Mouse (Mus musculus) kidney, embryonic 16.5 days (tissue): ENCODE data around the gene Foxp4. TPM values are rescaled to one million over a fixed set of nuclear protein-coding genes. Genes with fewer than 3 reads are reported as not detected.

Source experiments
- ATAC-seq: fragments of 200-750 bp; cut with Nextera tagmentation; 2 replicates; pipeline ENCODE4 v1.8.0; 2017; ENCODE audit warnings: moderate TSS enrichment; ENCODE audit not compliant: low FRiP score, low TSS enrichment
- H3K27ac ChIP-seq: fragments of 300-500 bp; sonication (generic); 2 replicates; pipeline ENCODE4 v1.5.1; 2014; ENCODE audit warnings: low read length
- H3K27me3 ChIP-seq: fragments of 300-500 bp; sonication (generic); 2 replicates; pipeline ENCODE4 v1.6.1; 2014; ENCODE audit warnings: low read length, control low read depth, mixed read lengths; ENCODE audit not compliant: insufficient read depth
- H3K36me3 ChIP-seq: fragments of 300-500 bp; sonication (generic); 2 replicates; pipeline ENCODE4 v1.6.1; 2014; ENCODE audit warnings: low read length, control low read depth, mixed read lengths; ENCODE audit not compliant: insufficient read depth
- H3K4me1 ChIP-seq: fragments of 300-500 bp; sonication (generic); 2 replicates; pipeline ENCODE4 v1.6.1; 2014; ENCODE audit warnings: low read length, control low read depth, mixed read lengths; ENCODE audit not compliant: insufficient read depth
- H3K4me2 ChIP-seq: fragments of 300-500 bp; sonication (generic); replicated peaks from 2 replicates; pipeline ENCODE4 v1.6.1; 2014; ENCODE audit warnings: low read depth, low read length
- H3K4me3 ChIP-seq: fragments of 300-500 bp; sonication (generic); 2 replicates; pipeline ENCODE4 v1.5.1; 2014; ENCODE audit warnings: mild to moderate bottlenecking, low read length
- H3K9ac ChIP-seq: fragments of 300-500 bp; sonication (generic); replicated peaks from 2 replicates; pipeline ENCODE4 v1.6.1; 2014; ENCODE audit warnings: low read length
- H3K9me3 ChIP-seq: fragments of 300-500 bp; sonication (generic); 2 replicates; pipeline ENCODE4 v1.6.1; 2016; ENCODE audit warnings: low read length, control low read depth
- WGBS: fragments of 180-500 bp; shearing (Covaris S2); extraction: QIAGEN DNeasy Blood & Tissue Kit; methylation state at CpG from one replicate; pipeline ENCODE4 v1.1.7; 2014; 5-methylcytosine and 5-hydroxymethylcytosine counted together
- polyA plus RNA-seq: library from polyadenylated mRNA; unstranded; fragments of >200 nt; fragmentation: Nextera tagmentation; extraction: Ambion mirVana; gene quantifications from 2 replicates; pipeline ENCODE4 v1.2.1, GENCODE M21; 2015

Gene Foxp4
- polyA plus RNA-seq, 1 experiment from 2014 or later = 8.3 TPM

- Histone ChIP-seq H3K9ac (no peak overlapping the region), H3K9me3 (peaks cover 2% of the 10 kb centered on the region; the same call in 1 of the 2 replicates), H3K4me3 (no peak overlapping the region), H3K4me1 (no peaks in the 10 kb centered on the region), H3K4me2 (no peak overlapping the region), H3K27me3 (no peaks in the 10 kb centered on the region), H3K36me3 (no peaks in the 10 kb centered on the region), H3K27ac (no peak overlapping the region)
- 65% methylated on average over 6 of the region's 6 CpGs for WGBS
- ATAC-seq = no peak
These were observed 76.5 kb downstream of the Foxp4 start for GRCm38 (mm10) chr17:47847985-47848384.

- Histone ChIP-seq H3K4me3 (no peak overlapping the region), H3K9ac (no peak overlapping the region), H3K27ac (no peak overlapping the region), H3K9me3 (peaks cover 2% of the 10 kb centered on the region; the same call in 1 of the 2 replicates), H3K4me1 (peaks cover 7% of the 10 kb centered on the region), H3K4me2 (no peak overlapping the region), H3K36me3 (no peaks in the 10 kb centered on the region), H3K27me3 (no peaks in the 10 kb centered on the region)
- WGBS = 72% methylated on average over 11 of the region's 11 CpGs
- no peak for ATAC-seq
These were observed 78.8 kb downstream of the Foxp4 start for GRCm38 (mm10) chr17:47845609-47846008.

GRCm38 (mm10) chr17:47843465-47843864 is 81.0 kb downstream of the Foxp4 start:
- H3K4me2 ChIP-seq = no peak overlapping the region
- H3K27me3 ChIP-seq = no peaks in the 10 kb centered on the region
- H3K9me3 ChIP-seq = peaks cover 2% of the 10 kb centered on the region; the same call in 1 of the 2 replicates
- peaks cover 7% of the 10 kb centered on the region for H3K4me1 ChIP-seq
- ATAC-seq = no peak
- H3K27ac ChIP-seq = no peak overlapping the region
- H3K4me3 ChIP-seq = no peak overlapping the region
- H3K9ac ChIP-seq = no peak overlapping the region
- 97% methylated on average over 3 of the region's 3 CpGs for WGBS
- no peaks in the 10 kb centered on the region for H3K36me3 ChIP-seq

- no peaks in the 10 kb centered on the region for H3K36me3 ChIP-seq
- 53% methylated on average over 19 of the region's 19 CpGs for WGBS
- no peak overlapping the region for H3K4me3 ChIP-seq
- no peak overlapping the region for H3K4me2 ChIP-seq
- peak; percentile 67 for ATAC-seq
- H3K4me1 ChIP-seq = peaks cover 12% of the 10 kb centered on the region
- peak overlapping the region; percentile 27 for H3K27ac ChIP-seq
- H3K27me3 ChIP-seq = no peaks in the 10 kb centered on the region
- H3K9ac ChIP-seq = no peak overlapping the region
- peaks cover 2% of the 10 kb centered on the region; the same call in 1 of the 2 replicates for H3K9me3 ChIP-seq
These were observed 82.4 kb downstream of the Foxp4 start for GRCm38 (mm10) chr17:47841931-47842623.

GRCm38 (mm10) chr17:47841521-47841920 is 82.9 kb downstream of the Foxp4 start:
- WGBS = 88% methylated on average over 8 of the region's 8 CpGs
- no peak overlapping the region for H3K4me2 ChIP-seq
- peaks cover 2% of the 10 kb centered on the region; the same call in 1 of the 2 replicates for H3K9me3 ChIP-seq
- no peak overlapping the region for H3K27ac ChIP-seq
- H3K9ac ChIP-seq = no peak overlapping the region
- 0 out of 2 replicates have a peak, but pooled peaks cover 1% of the 10 kb centered on the region for H3K27me3 ChIP-seq
- no peak overlapping the region for H3K4me3 ChIP-seq
- no peaks in the 10 kb centered on the region for H3K36me3 ChIP-seq
- ATAC-seq = no peak
- peaks cover 12% of the 10 kb centered on the region for H3K4me1 ChIP-seq

GRCm38 (mm10) chr17:47837808-47838207 is 86.6 kb downstream of the Foxp4 start:
- Histone ChIP-seq H3K36me3 (no peaks in the 10 kb centered on the region), H3K9ac (no peak overlapping the region), H3K4me1 (peaks cover 28% of the 10 kb centered on the region), H3K27ac (no peak overlapping the region), H3K9me3 (no peaks in the 10 kb centered on the region), H3K27me3 (peaks cover 29% of the 10 kb centered on the region), H3K4me3 (no peak overlapping the region), H3K4me2 (no peak overlapping the region)
- no peak for ATAC-seq
- 31% methylated on average over 6 of the region's 6 CpGs for WGBS

GRCm38 (mm10) chr17:47834482-47834767 is 90.0 kb downstream of the Foxp4 start, which contains the start of gene Mdfi:
Gene Mdfi (minus strand): TSS chr17:47834691.
- peaks cover 37% of the 10 kb centered on the region for H3K27me3 ChIP-seq
- no peaks in the 10 kb centered on the region for H3K9me3 ChIP-seq
- peak within 1 kb of the TSS; percentile 66 for H3K27ac ChIP-seq
- H3K4me2 ChIP-seq = peak within 1 kb of the TSS; percentile 87
- WGBS = 4% methylated on average over 18 of the region's 18 CpGs
- ATAC-seq = no peak
- H3K36me3 ChIP-seq = 0 out of 2 replicates have a peak, but pooled peaks cover 3% of the 10 kb centered on the region
- H3K4me1 ChIP-seq = peaks cover 47% of the 10 kb centered on the region
- peak within 1 kb of the TSS; percentile 71 for H3K4me3 ChIP-seq
- peak within 1 kb of the TSS; percentile 62 for H3K9ac ChIP-seq

GRCm38 (mm10) chr17:47833628-47834481 is 90.6 kb downstream of the Foxp4 start:
- 1% methylated on average over 43 of the region's 45 CpGs for WGBS
- Histone ChIP-seq H3K4me3 (peak overlapping the region; percentile 71), H3K9me3 (no peaks in the 10 kb centered on the region), H3K36me3 (0 out of 2 replicates have a peak, but pooled peaks cover 3% of the 10 kb centered on the region), H3K27me3 (peaks cover 37% of the 10 kb centered on the region), H3K9ac (peak overlapping the region; percentile 62), H3K4me2 (peak overlapping the region; percentile 87), H3K27ac (peak overlapping the region; percentile 66), H3K4me1 (peaks cover 47% of the 10 kb centered on the region)
- ATAC-seq = no peak

GRCm38 (mm10) chr17:47833029-47833627 is 91.3 kb downstream of the Foxp4 start:
- Histone ChIP-seq H3K9me3 (no peaks in the 10 kb centered on the region), H3K9ac (peak overlapping the region; percentile 62), H3K27ac (peak overlapping the region; percentile 66), H3K4me1 (peaks cover 47% of the 10 kb centered on the region), H3K4me2 (peak overlapping the region; percentile 87), H3K36me3 (peaks cover 6% of the 10 kb centered on the region; the same call in 1 of the 2 replicates), H3K4me3 (peak overlapping the region; percentile 71), H3K27me3 (peaks cover 37% of the 10 kb centered on the region)
- peak; percentile 84 for ATAC-seq
- WGBS = 0% methylated on average over 39 of the region's 45 CpGs
